In genomic region chr15:89497391-89498048, GRCm38 (mm10) we compare ENCODE assay signal across 8 mouse cellular contexts. TPM values are rescaled to one million over a fixed set of nuclear protein-coding genes. Genes with fewer than 3 reads are reported as not detected.
DNase-seq lines count a peak whose midpoint lies in the region; ATAC-seq and TF ChIP-seq lines count a peak whose summit lies in the region.

No protein-coding gene starts in this region.

- H3K4me2 ChIP-seq in forebrain, embryonic 13.5 days = peak overlapping the region; percentile 86; the same call in 1 of the 2 replicates
- no peak overlapping the region for H3K4me2 ChIP-seq in forebrain, embryonic 15.5 days (replicated peaks)
- H3K4me2 ChIP-seq in lung, embryonic 14.5 days = no peak overlapping the region

- peak; percentile 92 for DNase-seq in heart, adult 8-10 months (ENCODE audit: low spot score)
- DNase-seq in kidney, adult 2 months = peak; percentile 91
- peak; percentile 75 for DNase-seq in lung, embryonic 14.5 days
- peak; percentile 37 for DNase-seq in yolk sac, embryonic 10.5 days (ENCODE audit: low spot score)
- DNase-seq in right cerebral cortex, postnatal 10 days (ENCODE audit: low spot score in 2 of 2) = no peak

- peaks cover 36% of the 10 kb centered on the region for H3K27me3 ChIP-seq in forebrain, embryonic 13.5 days
- H3K27me3 ChIP-seq in forebrain, embryonic 15.5 days = peaks cover 7% of the 10 kb centered on the region; the same call in 1 of the 2 replicates
- H3K27me3 ChIP-seq in kidney, adult 2 months (replicated peaks; ENCODE audit: control insufficient read depth, insufficient read depth, low read length) = no peaks in the 10 kb centered on the region; the same call in none of the 2 replicates
- H3K27me3 ChIP-seq in lung, embryonic 14.5 days (ENCODE audit: insufficient read depth, low read length) = peaks cover 22% of the 10 kb centered on the region

- peaks cover 37% of the 10 kb centered on the region for H3K4me1 ChIP-seq in forebrain, embryonic 13.5 days
- peaks cover 17% of the 10 kb centered on the region for H3K4me1 ChIP-seq in forebrain, embryonic 15.5 days
- no peaks in the 10 kb centered on the region for H3K4me1 ChIP-seq in kidney, adult 2 months (ENCODE audit: control insufficient read depth, insufficient read depth, low read length)
- 0 out of 2 replicates have a peak, but pooled peaks cover 3% of the 10 kb centered on the region for H3K4me1 ChIP-seq in lung, embryonic 14.5 days (ENCODE audit: insufficient read depth)

- TF ChIP-seq CTCF in kidney, adult 2 months (conservative IDR thresholded peaks at IDR 0.05; ENCODE audit: insufficient read depth, insufficient read length, low read depth, low read length) = no peak
- TF ChIP-seq CTCF in lung, embryonic 14.5 days (IDR thresholded peaks at IDR 0.05; ENCODE audit: low read depth) = no peak

- H3K36me3 ChIP-seq in forebrain, embryonic 13.5 days (ENCODE audit: poor library complexity, severe bottlenecking) = no peaks in the 10 kb centered on the region
- H3K36me3 ChIP-seq in forebrain, embryonic 15.5 days = no peaks in the 10 kb centered on the region
- no peaks in the 10 kb centered on the region for H3K36me3 ChIP-seq in kidney, adult 2 months (ENCODE audit: control insufficient read depth, insufficient read depth, low read length)
- H3K36me3 ChIP-seq in lung, embryonic 14.5 days (ENCODE audit: insufficient read depth) = no peaks in the 10 kb centered on the region

- H3K4me3 ChIP-seq in forebrain, embryonic 13.5 days = no peak overlapping the region
- H3K4me3 ChIP-seq in forebrain, embryonic 15.5 days = no peak overlapping the region
- peak overlapping the region; percentile 60 for H3K4me3 ChIP-seq in kidney, adult 2 months (ENCODE audit: insufficient read depth, low read depth, low read length)
- peak overlapping the region; percentile 74 for H3K4me3 ChIP-seq in lung, embryonic 14.5 days (ENCODE audit: low read depth, low read length)

- no peak for ATAC-seq in forebrain, embryonic 13.5 days
- ATAC-seq in forebrain, embryonic 15.5 days (replicated peaks) = no peak
- peak; percentile 41; the same call in 1 of the 2 replicates for ATAC-seq in lung, embryonic 14.5 days (ENCODE audit: insufficient read depth)
- ATAC-seq in frontal cortex, adult (ENCODE audit: low TSS enrichment) = no peak

- 0 out of 2 replicates have a peak, but pooled peaks cover 1% of the 10 kb centered on the region for H3K9me3 ChIP-seq in forebrain, embryonic 13.5 days (replicated peaks)
- no peaks in the 10 kb centered on the region for H3K9me3 ChIP-seq in forebrain, embryonic 15.5 days
- H3K9me3 ChIP-seq in lung, embryonic 14.5 days (ENCODE audit: low read depth, low read length) = no peaks in the 10 kb centered on the region

- no peak overlapping the region for H3K27ac ChIP-seq in forebrain, embryonic 13.5 days
- H3K27ac ChIP-seq in forebrain, embryonic 15.5 days (replicated peaks) = no peak overlapping the region
- peak overlapping the region; percentile 78 for H3K27ac ChIP-seq in kidney, adult 2 months (ENCODE audit: insufficient read depth, low read depth, low read length)
- H3K27ac ChIP-seq in lung, embryonic 14.5 days (ENCODE audit: low read depth) = peak overlapping the region; percentile 69; the same call in 1 of the 2 replicates

- WGBS in forebrain, embryonic 13.5 days = 28% methylated on average over 4 of the region's 4 CpGs
- 26% methylated on average over 4 of the region's 4 CpGs for WGBS in forebrain, embryonic 15.5 days
- 23% methylated on average over 4 of the region's 4 CpGs for WGBS in kidney, adult 2 months
- 26% methylated on average over 4 of the region's 4 CpGs for WGBS in lung, embryonic 14.5 days

- no peak overlapping the region for H3K9ac ChIP-seq in forebrain, embryonic 13.5 days
- no peak overlapping the region for H3K9ac ChIP-seq in forebrain, embryonic 15.5 days (replicated peaks)
- H3K9ac ChIP-seq in lung, embryonic 14.5 days = no peak overlapping the region

- TF ChIP-seq POLR2A in kidney, adult 2 months (IDR thresholded peaks at IDR 0.05; ENCODE audit: low read depth, low read length) = peak; percentile 34

RNA-seq across cellular contexts. Expression of gene Shank3, which starts 1.9 kb away (rescaled TPM):
- polyA plus RNA-seq in forebrain, embryonic 13.5 days (2015; fragmentation: Nextera tagmentation; extraction: Ambion mirVana) = 7.1 and 9.5 TPM in 2 replicates
- polyA plus RNA-seq in forebrain, embryonic 15.5 days (2015; fragmentation: Nextera tagmentation; extraction: Ambion mirVana) = 10.7 and 13.0 TPM in 2 replicates
- 10 to 100 TPM; 36.3 to 53.5 (median 43.5) TPM for total RNA-seq in heart, adult 8-10 months (2022)
- 18.0 and 19.5 TPM in 2 replicates for polyA plus RNA-seq in kidney, adult 2 months (2012; rRNA removed)
- polyA plus RNA-seq in lung, embryonic 14.5 days (2014; fragmentation: Nextera tagmentation; extraction: Ambion mirVana) = 3.2 and 3.9 TPM in 2 replicates

RNA-seq across cellular contexts. Expression of gene Arsa, which starts 20.3 kb away (rescaled TPM):
- polyA plus RNA-seq in forebrain, embryonic 13.5 days (2015; fragmentation: Nextera tagmentation; extraction: Ambion mirVana) = 12.7 and 13.7 TPM in 2 replicates
- polyA plus RNA-seq in forebrain, embryonic 15.5 days (2015; fragmentation: Nextera tagmentation; extraction: Ambion mirVana) = 23.6 and 23.8 TPM in 2 replicates
- total RNA-seq in heart, adult 8-10 months (2022) = 10 to 100 TPM; 10.9 to 12.7 (median 11.8) TPM
- polyA plus RNA-seq in kidney, adult 2 months (2012; rRNA removed) = 26.0 and 30.0 TPM in 2 replicates
- polyA plus RNA-seq in lung, embryonic 14.5 days (2014; fragmentation: Nextera tagmentation; extraction: Ambion mirVana) = 12.7 and 14.2 TPM in 2 replicates

RNA-seq across cellular contexts. Expression of gene Mapk8ip2, which starts 43.8 kb away (rescaled TPM):
- polyA plus RNA-seq in forebrain, embryonic 13.5 days (2015; fragmentation: Nextera tagmentation; extraction: Ambion mirVana) = 47.3 and 53.2 TPM in 2 replicates
- polyA plus RNA-seq in forebrain, embryonic 15.5 days (2015; fragmentation: Nextera tagmentation; extraction: Ambion mirVana) = 65.0 and 68.2 TPM in 2 replicates
- total RNA-seq in heart, adult 8-10 months (2022) = under 1 TPM in 3 of 4 experiments, not detected in 1; 0.09 to 0.25 (median 0.09) TPM
- polyA plus RNA-seq in kidney, adult 2 months (2012; rRNA removed) = 0.29 and 0.59 TPM in 2 replicates
- polyA plus RNA-seq in lung, embryonic 14.5 days (2014; fragmentation: Nextera tagmentation; extraction: Ambion mirVana) = 0.57 and 0.60 TPM in 2 replicates

Comparison
In these comparisons a context has a peak if more than half of its experiments do, and no peak if none do; other contexts are left out.
1. H3K27ac ChIP-seq: peak in kidney, adult 2 months (single experiment) and lung, embryonic 14.5 days (single experiment); none in forebrain, embryonic 13.5 days (single experiment) and forebrain, embryonic 15.5 days (single experiment).
2. H3K4me3 ChIP-seq: peak in kidney, adult 2 months (single experiment) and lung, embryonic 14.5 days (single experiment); none in forebrain, embryonic 13.5 days (single experiment) and forebrain, embryonic 15.5 days (single experiment).
3. DNase-seq: peak in heart, adult 8-10 months (single experiment), kidney, adult 2 months (single experiment), lung, embryonic 14.5 days (single experiment) and yolk sac, embryonic 10.5 days (single experiment); none in right cerebral cortex, postnatal 10 days (0 of 2).
4. RNA of gene Mapk8ip2, which starts 43.8 kb away (polyA plus RNA-seq): 65.0 to 68.2 TPM in forebrain, embryonic 15.5 days and 47.3 to 53.2 TPM in forebrain, embryonic 13.5 days; 0.29 to 0.59 TPM in kidney, adult 2 months and 0.57 to 0.60 TPM in lung, embryonic 14.5 days; every median in the first group is over 10 times any median in the second.